Mouse (Mus musculus) liver, embryonic 11.5 days (tissue): ENCODE results near the gene Arhgap19. TPM values are rescaled to one million over a fixed set of nuclear protein-coding genes. Genes with fewer than 3 reads are reported as not detected.

Experiments
- ATAC-seq: fragments of 200-750 bp; cut with Nextera tagmentation; replicated peaks from 2 replicates; pipeline ENCODE4 v1.8.0; 2017; ENCODE audit warnings: moderate number of reproducible peaks, mild to moderate bottlenecking, moderate TSS enrichment, moderate library complexity; ENCODE audit not compliant: low FRiP score
- DNase-seq: peaks from one replicate; pipeline ENCODE4 v3.0.0-alpha.2; 2017; ENCODE audit warnings: low spot score
- H3K27ac ChIP-seq: fragments of 300-500 bp; sonication (generic); 2 replicates; pipeline ENCODE4 v1.5.1; 2014; ENCODE audit warnings: mild to moderate bottlenecking, low read depth, low read length, control low read depth
- H3K27me3 ChIP-seq: fragments of 300-500 bp; sonication (generic); replicated peaks from 2 replicates; pipeline ENCODE4 v1.6.1; 2014; ENCODE audit warnings: low read length, mixed read lengths; ENCODE audit not compliant: control insufficient read depth, insufficient read depth
- H3K36me3 ChIP-seq: fragments of 300-500 bp; sonication (generic); 2 replicates; pipeline ENCODE4 v1.6.1; 2014; ENCODE audit warnings: mild to moderate bottlenecking, low read length, moderate library complexity, mixed read lengths; ENCODE audit not compliant: control insufficient read depth, insufficient read depth
- H3K4me1 ChIP-seq: fragments of 300-500 bp; sonication (generic); replicated peaks from 2 replicates; pipeline ENCODE4 v1.6.1; 2014; ENCODE audit warnings: low read length, mixed read lengths; ENCODE audit not compliant: control insufficient read depth, insufficient read depth
- H3K4me2 ChIP-seq: fragments of 300-500 bp; sonication (generic); 2 replicates; pipeline ENCODE4 v1.6.1; 2014; ENCODE audit warnings: mild to moderate bottlenecking, control low read depth, moderate library complexity
- H3K4me3 ChIP-seq: fragments of 300-500 bp; sonication (generic); 2 replicates; pipeline ENCODE4 v1.5.1; 2014; ENCODE audit warnings: low read depth, low read length, control low read depth
- H3K9ac ChIP-seq: fragments of 300-500 bp; sonication (generic); 2 replicates; pipeline ENCODE4 v1.6.1; 2014; ENCODE audit warnings: low read depth, low read length, control low read depth
- H3K9me3 ChIP-seq: fragments of 300-500 bp; sonication (generic); 2 replicates; pipeline ENCODE4 v1.6.1; 2016; ENCODE audit warnings: low read length, inconsistent platforms, mixed read lengths; ENCODE audit not compliant: control insufficient read depth
- WGBS: fragments of 180-500 bp; shearing (Covaris S2); extraction: QIAGEN DNeasy Blood & Tissue Kit; methylation state at CpG from one replicate; pipeline ENCODE4 v1.1.7; 2014; 5-methylcytosine and 5-hydroxymethylcytosine counted together
- polyA plus RNA-seq: library from polyadenylated mRNA; unstranded; fragments of >200 nt; fragmentation: Nextera tagmentation; extraction: Ambion mirVana; gene quantifications from 2 replicates; pipeline ENCODE4 v1.2.1, GENCODE M21; 2014

Gene Arhgap19
- polyA plus RNA-seq, 1 experiment from 2014 or later = 55.6 TPM

- Histone ChIP-seq H3K4me2 (peak overlapping the region; percentile 82), H3K27me3 (no peaks in the 10 kb centered on the region), H3K9ac (peak overlapping the region; percentile 95), H3K36me3 (no peaks in the 10 kb centered on the region), H3K27ac (peak overlapping the region; percentile 79), H3K4me3 (peak overlapping the region; percentile 93), H3K9me3 (0 out of 2 replicates have a peak, but pooled peaks cover 3% of the 10 kb centered on the region), H3K4me1 (peaks cover 18% of the 10 kb centered on the region)
- WGBS = 5% methylated on average over 26 of the region's 26 CpGs
- ATAC-seq = no peak
- DNase-seq = no peak
Observed at GRCm38 (mm10) chr19:41800986-41801741, 683 bp downstream of the Arhgap19 start.

GRCm38 (mm10) chr19:41800451-41800850, 1.4 kb downstream of the Arhgap19 start:
- H3K36me3 ChIP-seq = no peaks in the 10 kb centered on the region
- H3K4me2 ChIP-seq = peak overlapping the region; percentile 82
- no peaks in the 10 kb centered on the region for H3K27me3 ChIP-seq
- H3K9me3 ChIP-seq = no peaks in the 10 kb centered on the region
- WGBS = 50% methylated on average over 6 of the region's 6 CpGs
- H3K9ac ChIP-seq = peak overlapping the region; percentile 95
- DNase-seq (no peak), ATAC-seq (no peak)
- peaks cover 18% of the 10 kb centered on the region for H3K4me1 ChIP-seq
- no peak overlapping the region for H3K27ac ChIP-seq
- peak overlapping the region; percentile 93 for H3K4me3 ChIP-seq

GRCm38 (mm10) chr19:41797536-41797935, 4.3 kb downstream of the Arhgap19 start:
- Histone ChIP-seq H3K4me3 (no peak overlapping the region), H3K27ac (no peak overlapping the region), H3K4me2 (no peak overlapping the region), H3K27me3 (no peaks in the 10 kb centered on the region), H3K36me3 (no peaks in the 10 kb centered on the region), H3K9ac (no peak overlapping the region), H3K9me3 (no peaks in the 10 kb centered on the region), H3K4me1 (peaks cover 18% of the 10 kb centered on the region)
- ATAC-seq = no peak
- no peak for DNase-seq
- 78% methylated on average over 6 of the region's 6 CpGs for WGBS

- Histone ChIP-seq H3K36me3 (no peaks in the 10 kb centered on the region), H3K4me1 (peaks cover 18% of the 10 kb centered on the region), H3K27ac (no peak overlapping the region), H3K9me3 (no peaks in the 10 kb centered on the region), H3K4me3 (no peak overlapping the region), H3K4me2 (no peak overlapping the region), H3K27me3 (no peaks in the 10 kb centered on the region), H3K9ac (no peak overlapping the region)
- no peak for ATAC-seq
- DNase-seq = no peak
- WGBS = 69% methylated on average over 12 of the region's 12 CpGs
Observed at GRCm38 (mm10) chr19:41796789-41797327, 5.0 kb downstream of the Arhgap19 start.

- Histone ChIP-seq H3K9ac (no peak overlapping the region), H3K9me3 (no peaks in the 10 kb centered on the region), H3K27ac (no peak overlapping the region), H3K4me3 (no peak overlapping the region), H3K4me2 (no peak overlapping the region), H3K36me3 (no peaks in the 10 kb centered on the region; the same call in 1 of the 2 replicates), H3K4me1 (peaks cover 18% of the 10 kb centered on the region), H3K27me3 (no peaks in the 10 kb centered on the region)
- ATAC-seq = no peak
- 71% methylated on average over 3 of the region's 3 CpGs for WGBS
- no peak for DNase-seq
Observed at GRCm38 (mm10) chr19:41796148-41796760, 5.6 kb downstream of the Arhgap19 start.

- Histone ChIP-seq H3K9me3 (no peaks in the 10 kb centered on the region), H3K36me3 (no peaks in the 10 kb centered on the region; the same call in 1 of the 2 replicates), H3K4me2 (no peak overlapping the region), H3K27me3 (no peaks in the 10 kb centered on the region), H3K9ac (no peak overlapping the region), H3K4me3 (no peak overlapping the region), H3K4me1 (peaks cover 8% of the 10 kb centered on the region; the same call in 1 of the 2 replicates), H3K27ac (no peak overlapping the region)
- no peak for DNase-seq
- no peak for ATAC-seq
- WGBS = 86% methylated on average over 6 of the region's 6 CpGs
Observed at GRCm38 (mm10) chr19:41794901-41795300, 6.9 kb downstream of the Arhgap19 start.

GRCm38 (mm10) chr19:41794017-41794416, 7.8 kb downstream of the Arhgap19 start:
- DNase-seq (no peak), ATAC-seq (no peak)
- Histone ChIP-seq H3K27me3 (no peaks in the 10 kb centered on the region), H3K9ac (no peak overlapping the region), H3K36me3 (no peaks in the 10 kb centered on the region; the same call in 1 of the 2 replicates), H3K27ac (no peak overlapping the region), H3K4me1 (peaks cover 8% of the 10 kb centered on the region; the same call in 1 of the 2 replicates), H3K4me2 (no peak overlapping the region), H3K4me3 (no peak overlapping the region), H3K9me3 (no peaks in the 10 kb centered on the region)

- ATAC-seq (no peak), DNase-seq (no peak)
- Histone ChIP-seq H3K27me3 (no peaks in the 10 kb centered on the region), H3K9me3 (no peaks in the 10 kb centered on the region), H3K4me2 (no peak overlapping the region), H3K4me1 (peaks cover 8% of the 10 kb centered on the region; the same call in 1 of the 2 replicates), H3K27ac (no peak overlapping the region), H3K9ac (no peak overlapping the region), H3K36me3 (no peaks in the 10 kb centered on the region; the same call in 1 of the 2 replicates), H3K4me3 (no peak overlapping the region)
- 32% methylated on average over 1 of the region's 1 CpGs for WGBS
Observed at GRCm38 (mm10) chr19:41792934-41793486, 8.8 kb downstream of the Arhgap19 start.
